Mouse (Mus musculus) CH12.LX (cell line): ENCODE results near the gene Bace1.

ENCODE experiments used
- CTCF ChIP-seq, 2 experiments: IDR thresholded peaks in 1 of 2; conservative IDR thresholded peaks in 1 of 2; 2 replicates each; pipeline ENCODE4 v1.5.1; 2011 to 2012; ENCODE audit warnings: low read depth in 2 of 2, low read length in 2 of 2, improper control_type of control experiment in 1 of 2, inconsistent platforms in 1 of 2, mild to moderate bottlenecking in 1 of 2, moderate library complexity in 1 of 2
- ELF1 ChIP-seq: IDR thresholded peaks from 2 replicates; pipeline ENCODE4 v1.6.1; 2014; ENCODE audit warnings: low read depth, mild to moderate bottlenecking, inconsistent platforms, low read length, improper control_type of control experiment
- EP300 ChIP-seq: IDR thresholded peaks from 2 replicates; pipeline ENCODE4 v1.6.1; 2011; ENCODE audit warnings: low read length, improper control_type of control experiment
- ETS1 ChIP-seq: conservative IDR thresholded peaks from 2 replicates; pipeline ENCODE4 v1.6.1; 2012; ENCODE audit warnings: low read depth, mild to moderate bottlenecking, inconsistent platforms, low read length, improper control_type of control experiment, moderate library complexity
- IRF4 ChIP-seq: IDR thresholded peaks from 2 replicates; pipeline ENCODE4 v1.6.1; 2014; ENCODE audit warnings: low read depth, mild to moderate bottlenecking, inconsistent platforms, low read length, improper control_type of control experiment
- KAT2A ChIP-seq: IDR thresholded peaks from 2 replicates; pipeline ENCODE4 v1.6.1; 2012; ENCODE audit warnings: low read length, improper control_type of control experiment, inconsistent platforms; ENCODE audit not compliant: insufficient replicate concordance
- NELFE ChIP-seq: IDR thresholded peaks from 2 replicates; pipeline ENCODE4 v1.6.1; 2011; ENCODE audit warnings: low read depth, low read length, improper control_type of control experiment
- NRF1 ChIP-seq: IDR thresholded peaks from 2 replicates; pipeline ENCODE4 v1.6.1; 2014; ENCODE audit warnings: low read depth, mild to moderate bottlenecking, inconsistent platforms, low read length, improper control_type of control experiment, moderate library complexity
- POLR2A ChIP-seq: IDR thresholded peaks from 2 replicates; pipeline ENCODE4 v1.6.1; 2011; ENCODE audit warnings: low read depth, mild to moderate bottlenecking, improper control_type of control experiment, low read length
- RCOR1 ChIP-seq: conservative IDR thresholded peaks from 2 replicates; pipeline ENCODE4 v1.6.1; 2012; ENCODE audit warnings: low read depth, mild to moderate bottlenecking, inconsistent platforms, low read length, improper control_type of control experiment
- TCF12 ChIP-seq: IDR thresholded peaks from 2 replicates; pipeline ENCODE4 v1.6.1; 2014; ENCODE audit warnings: low read depth, mild to moderate bottlenecking, inconsistent platforms, low read length, improper control_type of control experiment

- no peak for TF ChIP-seq POLR2A
- TF ChIP-seq CTCF (conservative IDR thresholded peaks at IDR 0.05 in 1 of 2, IDR thresholded peaks at IDR 0.05 in 1 of 2; ENCODE audit: low read depth in 2 of 2, low read length in 2 of 2): no peak
- no peak for TF ChIP-seq ETS1
- no peak for TF ChIP-seq ELF1
- TF ChIP-seq NELFE: no peak
- no peak for TF ChIP-seq RCOR1
- no peak for TF ChIP-seq EP300
- TF ChIP-seq NRF1: no peak
- no peak for TF ChIP-seq IRF4
- TF ChIP-seq KAT2A: no peak
- TF ChIP-seq TCF12: no peak
Measured at GRCm38 (mm10) chr9:45793697-45794096, 44.7 kb upstream of the Bace1 start.
